In the genomic region with DNA sequence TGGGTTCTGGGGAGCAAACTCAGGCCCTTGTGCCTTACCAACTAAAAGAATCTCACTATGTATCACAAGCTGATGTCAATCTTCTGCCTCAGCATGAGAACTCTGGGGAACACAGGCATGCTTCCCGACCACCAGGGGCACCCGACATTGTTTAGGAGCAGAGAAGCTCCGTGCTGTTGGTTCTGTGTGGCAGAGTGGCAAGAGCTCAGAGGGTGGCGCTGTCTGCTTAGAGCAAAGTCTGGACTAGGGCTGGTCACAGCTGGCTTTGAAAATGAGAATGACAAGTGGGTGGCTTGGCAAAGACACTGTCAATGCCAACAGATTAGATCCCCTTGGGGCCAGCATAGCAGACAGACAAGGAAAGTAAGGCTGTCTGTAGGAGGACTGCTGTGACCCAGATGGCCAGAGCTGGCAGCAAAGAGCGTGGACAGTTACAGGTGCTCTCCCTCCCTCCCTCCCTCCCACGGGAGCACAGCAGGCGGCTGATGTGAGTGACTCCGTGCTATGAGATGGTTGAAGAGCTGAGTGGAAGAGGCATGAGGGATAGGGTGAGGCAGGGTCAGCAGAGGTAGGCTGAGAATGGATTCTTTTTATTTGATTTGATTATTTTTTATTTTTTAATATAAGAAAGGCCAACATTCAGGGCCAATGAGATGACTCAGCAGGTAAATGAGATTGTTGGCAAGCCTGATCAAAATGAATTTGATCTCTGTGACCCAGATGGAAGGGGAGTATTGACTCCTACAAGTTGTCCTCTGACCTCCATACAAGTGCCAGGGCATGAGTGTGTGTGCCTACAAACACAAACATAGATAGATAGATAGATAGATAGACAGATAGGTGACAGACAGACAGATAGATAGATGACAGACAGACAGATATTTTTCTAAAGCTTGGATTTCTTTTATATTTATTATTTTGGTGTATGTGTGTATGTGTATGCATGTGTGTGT, we compare ENCODE assay signal across 9 mouse cellular contexts. TPM values are rescaled to one million over a fixed set of nuclear protein-coding genes. Genes with fewer than 3 reads are reported as not detected.
A peak's percentile ranks its signal among the peaks of the same experiment; 100 is the strongest.
DNase-seq lines count a peak whose midpoint lies in the region; ATAC-seq and TF ChIP-seq lines count a peak whose summit lies in the region.
"Had no signal": no experiment of that assay in that cellular context is flagged by ENCODE, and none has a peak within 500 bp of the region (broad histone marks: within the 10 kb centered on the region; RNA-seq: fewer than 3 reads in every experiment).

No protein-coding gene starts in this region.

- no peaks in the 10 kb centered on the region for H3K27me3 ChIP-seq in hindbrain, postnatal 0 days (ENCODE audit: insufficient read depth, low read length)
- H3K27me3 ChIP-seq in hindbrain, embryonic 12.5 days = peaks cover 30% of the 10 kb centered on the region

- no peak overlapping the region for H3K4me3 ChIP-seq in hindbrain, postnatal 0 days (ENCODE audit: low read length)
- no peak overlapping the region for H3K4me3 ChIP-seq in hindbrain, embryonic 12.5 days
- H3K4me3 ChIP-seq: neural tube, embryonic 12.5 days had no signal

- H3K36me3 ChIP-seq in hindbrain, postnatal 0 days (ENCODE audit: insufficient read depth, low read length) = no peaks in the 10 kb centered on the region
- no peaks in the 10 kb centered on the region for H3K36me3 ChIP-seq in hindbrain, embryonic 12.5 days
- H3K36me3 ChIP-seq: neural tube, embryonic 12.5 days had no signal

- no peaks in the 10 kb centered on the region for H3K9me3 ChIP-seq in hindbrain, postnatal 0 days (ENCODE audit: low read length)
- no peaks in the 10 kb centered on the region for H3K9me3 ChIP-seq in hindbrain, embryonic 12.5 days (replicated peaks)
- H3K9me3 ChIP-seq: neural tube, embryonic 12.5 days had no signal

- H3K4me2 ChIP-seq in hindbrain, postnatal 0 days (ENCODE audit: low read depth, low read length) = no peak overlapping the region
- no peak overlapping the region for H3K4me2 ChIP-seq in hindbrain, embryonic 12.5 days (replicated peaks)
- H3K4me2 ChIP-seq: neural tube, embryonic 12.5 days had no signal

- H3K27ac ChIP-seq in hindbrain, postnatal 0 days = no peak overlapping the region
- H3K27ac ChIP-seq in hindbrain, embryonic 12.5 days = no peak overlapping the region
- H3K27ac ChIP-seq: neural tube, embryonic 12.5 days had no signal

- peak; percentile 68 for DNase-seq in hindbrain, postnatal 0 days (ENCODE audit: low spot score)
- peak; percentile 59 for DNase-seq in testis, postnatal 10 days (ENCODE audit: low spot score)
- no peak for DNase-seq in testis, postnatal 14 days (ENCODE audit: low spot score)
- peak; percentile 16 for DNase-seq in embryo, embryonic 10 days (ENCODE audit: low spot score)
- peak; percentile 7 for DNase-seq in thymus, postnatal 25 days
- no peak for DNase-seq in heart, adult 8-10 months (ENCODE audit: low spot score)
- no peak for DNase-seq in layer of hippocampus, postnatal 36 days

- peak; percentile 70 for TF ChIP-seq CTCF in hindbrain, postnatal 0 days (IDR thresholded peaks at IDR 0.05; ENCODE audit: low read depth)

- no peak overlapping the region for H3K9ac ChIP-seq in hindbrain, postnatal 0 days (replicated peaks; ENCODE audit: low read length)
- H3K9ac ChIP-seq in hindbrain, embryonic 12.5 days = no peak overlapping the region
- H3K9ac ChIP-seq: neural tube, embryonic 12.5 days had no signal

- ATAC-seq in hindbrain, postnatal 0 days = peak; percentile 71
- ATAC-seq in hindbrain, embryonic 12.5 days (ENCODE audit: low FRiP score) = no peak; the same call in 1 of the 2 replicates

- 11% methylated on average over 8 of the region's 8 CpGs for WGBS in hindbrain, postnatal 0 days
- 13% methylated on average over 7 of the region's 8 CpGs for WGBS in hindbrain, embryonic 12.5 days

- H3K4me1 ChIP-seq in hindbrain, postnatal 0 days (ENCODE audit: insufficient read depth, low read length) = 0 out of 2 replicates have a peak, but pooled peaks cover 3% of the 10 kb centered on the region
- 0 out of 2 replicates have a peak, but pooled peaks cover 3% of the 10 kb centered on the region for H3K4me1 ChIP-seq in hindbrain, embryonic 12.5 days

RNA-seq across cellular contexts. Expression of gene Cyp4f17, which starts 26.0 kb away (rescaled TPM):
- 8.6 and 21.8 TPM in 2 replicates for total RNA-seq in hindbrain, postnatal 0 days (2014; rRNA removed)
- polyA plus RNA-seq in hindbrain, postnatal 0 days (2015; fragmentation: Nextera tagmentation; extraction: Ambion mirVana) = 10.5 and 11.5 TPM in 2 replicates
- polyA plus RNA-seq in hindbrain, embryonic 12.5 days (2016; fragmentation: Nextera tagmentation; extraction: Ambion mirVana) = 11.7 and 13.3 TPM in 2 replicates
- total RNA-seq in heart, adult 8-10 months (2022) = 1 to 10 TPM; 4.8 to 9.0 (median 7.8) TPM
- total RNA-seq in layer of hippocampus, postnatal 36 days (2021) = 1 to 10 TPM; 4.6 to 5.0 TPM

RNA-seq across cellular contexts. Expression of gene Cyp4f39, which starts 27.3 kb away (rescaled TPM):
- total RNA-seq in hindbrain, postnatal 0 days (2014; rRNA removed) = 3.8 and 4.0 TPM in 2 replicates
- polyA plus RNA-seq in hindbrain, postnatal 0 days (2015; fragmentation: Nextera tagmentation; extraction: Ambion mirVana) = 1.3 TPM in 2 replicates
- 0.99 and 1.3 TPM in 2 replicates for polyA plus RNA-seq in hindbrain, embryonic 12.5 days (2016; fragmentation: Nextera tagmentation; extraction: Ambion mirVana)
- under 1 TPM in 1 of 4 experiments, not detected in 3; 0.23 TPM for total RNA-seq in heart, adult 8-10 months (2022)
- not detected for total RNA-seq in layer of hippocampus, postnatal 36 days (2021)

RNA-seq across cellular contexts. Expression of gene Pglyrp2, which starts 55.9 kb away (rescaled TPM):
- not detected in 2 replicates for total RNA-seq in hindbrain, postnatal 0 days (2014; rRNA removed)
- polyA plus RNA-seq in hindbrain, postnatal 0 days (2015; fragmentation: Nextera tagmentation; extraction: Ambion mirVana) = not detected in 2 replicates
- polyA plus RNA-seq in hindbrain, embryonic 12.5 days (2016; fragmentation: Nextera tagmentation; extraction: Ambion mirVana) = 0.08 TPM in 1 of 2 replicates, not detected in the other
- total RNA-seq in heart, adult 8-10 months (2022) = not detected
- not detected for total RNA-seq in layer of hippocampus, postnatal 36 days (2021)
- polyA plus RNA-seq: neural tube, embryonic 12.5 days had no signal

RNA-seq across cellular contexts. Expression of gene Cyp4f16, which starts 56.5 kb away (rescaled TPM):
- 10.5 and 20.3 TPM in 2 replicates for total RNA-seq in hindbrain, postnatal 0 days (2014; rRNA removed)
- polyA plus RNA-seq in hindbrain, postnatal 0 days (2015; fragmentation: Nextera tagmentation; extraction: Ambion mirVana) = 14.3 and 16.0 TPM in 2 replicates
- 21.9 and 25.8 TPM in 2 replicates for polyA plus RNA-seq in hindbrain, embryonic 12.5 days (2016; fragmentation: Nextera tagmentation; extraction: Ambion mirVana)
- 1 to 10 TPM; 6.5 to 9.8 (median 7.3) TPM for total RNA-seq in heart, adult 8-10 months (2022)
- total RNA-seq in layer of hippocampus, postnatal 36 days (2021) = 1 to 10 TPM; 5.6 to 6.0 TPM

Comparison
In these comparisons a context has a peak if more than half of its experiments do, and no peak if none do; other contexts are left out.
1. DNase-seq: peak in hindbrain, postnatal 0 days (single experiment), testis, postnatal 10 days (single experiment), embryo, embryonic 10 days (single experiment) and thymus, postnatal 25 days (single experiment); none in testis, postnatal 14 days (single experiment), heart, adult 8-10 months (single experiment) and layer of hippocampus, postnatal 36 days (0 of 2).